Comparison of ENCODE assay signal across 9 mouse cellular contexts in the genomic region with DNA sequence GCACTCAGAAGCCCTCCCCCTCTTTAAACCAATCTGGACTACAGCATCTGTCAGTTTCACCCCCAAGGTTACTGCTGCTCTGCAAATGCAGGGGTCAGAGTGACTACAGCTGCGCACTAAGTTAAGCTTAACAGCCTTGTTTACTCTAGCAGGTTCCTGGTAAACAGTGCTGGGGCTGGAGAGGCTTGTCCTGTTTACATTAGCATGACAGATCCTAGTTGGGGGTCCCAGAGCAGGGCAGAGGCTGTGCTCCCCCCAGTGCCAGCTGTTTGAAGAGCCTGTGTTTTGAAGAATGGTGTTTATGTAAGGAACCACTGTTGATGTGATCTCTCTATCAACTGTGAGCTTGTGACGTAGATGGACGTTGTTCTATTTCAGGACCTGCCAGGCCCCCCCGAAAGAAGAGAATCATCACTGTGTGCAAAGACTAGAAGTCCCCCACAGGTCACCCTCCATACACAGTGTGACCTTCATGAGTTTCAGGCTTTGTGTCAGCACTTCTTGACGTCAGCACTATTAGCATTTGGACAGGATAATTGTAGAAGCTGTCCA.
DNase-seq lines count a peak whose midpoint lies in the region; ATAC-seq and TF ChIP-seq lines count a peak whose summit lies in the region.
"Had no signal": no experiment of that assay in that cellular context is flagged by ENCODE, and none has a peak within 500 bp of the region (broad histone marks: within the 10 kb centered on the region; RNA-seq: fewer than 3 reads in every experiment).

No protein-coding gene starts in this region.

- no peak for TF ChIP-seq EP300 in heart, postnatal 0 days (IDR thresholded peaks at IDR 0.05; ENCODE audit: low read depth)

- no peak overlapping the region for H3K4me3 ChIP-seq in heart, postnatal 0 days (ENCODE audit: low read depth, low read length)
- no peak overlapping the region for H3K4me3 ChIP-seq in hindbrain, postnatal 0 days (ENCODE audit: low read length)

- H3K27ac ChIP-seq in heart, postnatal 0 days (ENCODE audit: low read depth), result no peak overlapping the region
- no peak overlapping the region for H3K27ac ChIP-seq in hindbrain, postnatal 0 days

- no peak for DNase-seq in heart, postnatal 0 days (ENCODE audit: low spot score)
- no peak for DNase-seq in heart, postnatal 25 days (ENCODE audit: low spot score)
- peak; percentile 65 for DNase-seq in R1 (ENCODE audit: low read depth, low spot score)
- DNase-seq in hindbrain, postnatal 0 days (ENCODE audit: low spot score), result no peak
- peak; percentile 85 for DNase-seq in lung, postnatal 10 days
- DNase-seq in thymus, postnatal 10 days (ENCODE audit: low spot score in 2 of 2), result no peak
- DNase-seq in left cerebral cortex, postnatal 36 days (ENCODE audit: low spot score in 2 of 2), result no peak

- H3K9me3 ChIP-seq in heart, postnatal 0 days (replicated peaks; ENCODE audit: control insufficient read depth, low read length), result no peaks in the 10 kb centered on the region
- no peaks in the 10 kb centered on the region for H3K9me3 ChIP-seq in hindbrain, postnatal 0 days (ENCODE audit: low read length)

- ATAC-seq in heart, postnatal 0 days (ENCODE audit: insufficient read depth, low read depth), result peak; percentile 36; the same call in 1 of the 2 replicates
- ATAC-seq in hindbrain, postnatal 0 days, result peak; percentile 43; the same call in 1 of the 2 replicates
- no peak for ATAC-seq in granulocyte monocyte progenitor cell, adult 5-6 weeks (replicated peaks; ENCODE audit: poor library complexity, severe bottlenecking)

- no peak overlapping the region for H3K9ac ChIP-seq in heart, postnatal 0 days (replicated peaks; ENCODE audit: low read depth, low read length)
- H3K9ac ChIP-seq in hindbrain, postnatal 0 days (replicated peaks; ENCODE audit: low read length), result no peak overlapping the region

- H3K4me1 ChIP-seq in heart, postnatal 0 days (ENCODE audit: control insufficient read depth, insufficient read depth), result no peaks in the 10 kb centered on the region
- H3K4me1 ChIP-seq in hindbrain, postnatal 0 days (ENCODE audit: insufficient read depth, low read length), result no peaks in the 10 kb centered on the region

- no peak for TF ChIP-seq CTCF in heart, postnatal 0 days (IDR thresholded peaks at IDR 0.05; ENCODE audit: low read depth)
- TF ChIP-seq CTCF in hindbrain, postnatal 0 days (IDR thresholded peaks at IDR 0.05; ENCODE audit: low read depth), result no peak

- 22% methylated on average over 5 of the region's 5 CpGs for WGBS in heart, postnatal 0 days
- 32% methylated on average over 5 of the region's 5 CpGs for WGBS in hindbrain, postnatal 0 days

- intact Hi-C loops in heart, postnatal 25 days (cut with DNase I), result no loop called here
- intact Hi-C loops in left cerebral cortex, postnatal 36 days (cut with DNase I), result loop anchor here (5.0 kb wide), 2 partner anchors 85 to 135 kb away; no protein-coding TSS in a partner anchor

- H3K36me3 ChIP-seq in heart, postnatal 0 days (replicated peaks; ENCODE audit: control insufficient read depth, insufficient read depth, low read length), result no peaks in the 10 kb centered on the region
- H3K36me3 ChIP-seq in hindbrain, postnatal 0 days (ENCODE audit: insufficient read depth, low read length), result no peaks in the 10 kb centered on the region

- no peaks in the 10 kb centered on the region for H3K27me3 ChIP-seq in heart, postnatal 0 days (ENCODE audit: control insufficient read depth, insufficient read depth, low read length)
- no peaks in the 10 kb centered on the region for H3K27me3 ChIP-seq in hindbrain, postnatal 0 days (ENCODE audit: insufficient read depth, low read length)
- H3K27me3 ChIP-seq: CH12.LX had no signal

- H3K4me2 ChIP-seq in heart, postnatal 0 days (ENCODE audit: low read depth, low read length), result no peak overlapping the region
- no peak overlapping the region for H3K4me2 ChIP-seq in hindbrain, postnatal 0 days (ENCODE audit: low read depth, low read length)

Comparison
In these comparisons a context has a peak if more than half of its experiments do, and no peak if none do; other contexts are left out.
1. DNase-seq: peak in R1 (single experiment) and lung, postnatal 10 days (single experiment); none in heart, postnatal 0 days (single experiment), heart, postnatal 25 days (single experiment), hindbrain, postnatal 0 days (single experiment), thymus, postnatal 10 days (0 of 2) and left cerebral cortex, postnatal 36 days (0 of 2).